Mouse (Mus musculus) naive thymus-derived CD4-positive, alpha-beta T cell, adult 2 months (primary cell): Measurements from ENCODE around the gene Hectd4.

Experiments used
- DNase-seq: peaks from one replicate; pipeline ENCODE4 v3.0.0-alpha.2; 2011; ENCODE audit warnings: low read depth

The Hectd4 gene

DNA sequence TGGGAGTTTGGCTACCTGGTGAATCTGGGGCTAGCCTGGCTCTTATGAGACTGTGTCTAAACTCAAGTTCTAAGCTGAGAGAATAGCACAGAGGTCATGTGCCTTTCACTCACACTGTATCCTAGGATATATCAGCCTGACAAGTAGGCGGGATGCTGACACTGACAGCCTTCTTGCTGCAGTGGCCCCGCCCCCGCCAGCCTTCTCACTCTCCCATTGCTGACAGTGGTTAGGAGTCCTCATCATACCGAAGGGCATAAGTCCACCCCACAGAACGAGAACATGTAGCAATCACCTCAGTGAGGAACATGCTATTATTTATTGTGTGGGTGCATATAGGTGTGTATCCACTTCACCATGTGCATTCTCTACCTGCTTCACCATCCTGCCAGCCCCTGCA, 64.8 kb downstream of the Hectd4 start:
- no peak for DNase-seq

DNA sequence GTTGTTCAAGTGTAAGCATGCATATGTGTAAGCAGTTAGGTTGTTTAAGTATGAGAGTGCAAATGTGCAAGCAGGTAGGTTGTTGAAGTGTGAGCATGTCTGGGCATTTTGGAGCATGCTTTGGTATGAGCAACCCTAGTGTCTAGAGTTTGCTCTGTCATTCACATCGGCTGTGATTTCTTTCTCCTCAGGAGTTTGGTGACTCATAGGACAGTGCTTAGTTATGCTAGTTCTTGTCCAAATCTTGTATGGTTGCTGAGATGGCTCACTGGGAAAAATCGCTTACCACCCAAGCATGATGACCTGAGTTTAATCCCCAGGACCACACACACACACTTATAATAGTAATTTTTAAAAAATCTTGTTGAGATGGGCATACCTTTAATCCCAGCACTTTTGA, 67.2 kb downstream of the Hectd4 start:
- DNase-seq = no peak

DNA sequence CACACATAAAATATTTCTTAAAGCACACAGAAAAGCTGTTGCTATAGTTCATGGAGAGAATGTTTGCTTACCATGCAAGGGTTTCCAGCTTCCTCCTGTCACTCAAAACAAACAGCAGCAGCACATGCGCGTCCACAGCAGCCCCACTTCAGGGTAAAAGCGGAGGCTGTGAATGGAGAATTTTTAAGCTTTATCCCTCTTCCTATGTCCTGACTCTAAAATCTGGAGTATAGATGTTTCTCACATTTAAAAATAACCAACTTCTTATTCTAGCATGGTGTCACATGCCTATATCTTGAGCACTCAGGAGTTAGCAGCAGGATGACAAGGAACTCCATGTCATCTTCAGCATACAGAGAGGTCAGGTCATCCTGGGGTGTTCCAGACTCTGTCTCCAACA, 70.3 kb downstream of the Hectd4 start:
- DNase-seq = no peak

DNA sequence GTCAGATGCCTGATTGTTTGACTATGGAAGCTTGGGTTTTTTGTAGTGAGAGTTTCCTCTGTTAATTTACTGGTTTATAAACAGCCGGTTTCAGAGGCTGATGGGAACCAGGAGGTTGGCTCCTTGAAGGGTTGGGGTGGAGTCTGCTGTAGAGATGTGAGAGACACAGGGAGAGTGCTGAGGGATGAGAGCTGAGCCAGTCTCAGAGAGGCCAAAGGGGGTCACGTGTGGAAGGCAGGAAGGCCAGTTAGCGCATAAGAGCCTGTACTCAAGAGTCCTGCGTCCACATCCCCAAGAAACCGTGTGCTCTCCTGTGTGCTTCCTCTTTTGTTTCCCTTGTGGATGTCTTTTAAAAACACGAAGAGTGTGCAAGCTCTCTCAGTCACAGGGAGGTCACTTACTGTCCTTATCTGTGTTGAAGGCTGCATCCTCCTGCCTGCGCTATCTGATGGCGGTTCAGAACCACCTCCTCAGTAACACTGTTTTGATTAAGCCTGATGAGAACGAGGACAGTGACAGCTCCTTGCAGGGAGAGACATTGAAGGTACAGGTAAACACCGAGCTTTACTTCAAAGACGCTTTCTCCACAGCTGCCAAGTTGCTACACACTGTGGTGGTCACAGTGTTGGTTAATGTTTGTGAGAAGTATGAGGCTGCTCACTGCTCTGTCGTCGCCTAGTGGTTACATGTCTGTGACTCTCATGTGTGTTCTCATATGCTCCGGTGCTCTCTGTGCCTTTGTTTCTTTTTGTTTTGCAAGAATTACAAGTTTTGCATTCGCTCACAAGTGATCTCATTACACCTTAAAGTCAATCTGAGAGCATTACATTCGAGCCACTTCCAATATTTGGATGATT, 72.5 kb downstream of the Hectd4 start:
- no peak for DNase-seq

DNA sequence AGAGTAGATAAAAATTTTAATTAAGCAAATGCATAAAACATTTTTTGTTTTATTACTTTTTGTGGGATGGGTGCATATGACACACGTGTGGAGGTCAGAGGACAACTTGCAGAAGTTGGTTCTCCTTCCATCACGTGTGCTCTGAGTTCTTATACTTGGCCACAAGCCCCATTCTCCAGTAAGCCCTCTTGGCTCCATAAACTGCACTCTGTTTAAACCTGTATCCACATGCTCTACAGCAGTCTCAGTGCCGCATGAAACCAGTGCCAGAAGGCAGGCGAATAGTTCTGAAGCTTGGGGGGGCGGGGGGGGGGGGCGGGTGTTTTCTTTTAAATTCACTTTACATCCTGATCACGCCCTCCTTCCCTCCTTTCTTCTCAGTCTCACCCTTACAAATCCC, 85.0 kb downstream of the Hectd4 start:
- DNase-seq = no peak

DNA sequence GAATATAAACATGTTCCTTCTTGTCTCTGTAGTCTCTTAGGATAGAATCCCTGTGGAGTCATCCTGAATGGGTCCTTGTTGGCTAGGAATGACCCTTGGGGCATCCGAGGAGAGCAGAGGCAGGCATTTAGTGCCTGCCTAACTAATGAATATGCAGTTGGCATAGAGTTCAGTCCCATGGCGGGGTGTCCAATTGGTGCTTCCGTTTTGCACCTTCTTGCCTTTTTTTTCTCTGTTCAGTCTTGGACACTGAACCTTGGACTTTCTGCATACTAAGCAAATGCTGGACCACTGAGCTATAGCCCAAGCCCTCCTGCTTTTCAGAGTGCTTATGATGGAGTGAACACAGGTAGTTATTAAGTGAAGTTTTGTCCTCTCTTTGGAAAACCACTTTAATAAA, 87.6 kb downstream of the Hectd4 start:
- no peak for DNase-seq

DNA sequence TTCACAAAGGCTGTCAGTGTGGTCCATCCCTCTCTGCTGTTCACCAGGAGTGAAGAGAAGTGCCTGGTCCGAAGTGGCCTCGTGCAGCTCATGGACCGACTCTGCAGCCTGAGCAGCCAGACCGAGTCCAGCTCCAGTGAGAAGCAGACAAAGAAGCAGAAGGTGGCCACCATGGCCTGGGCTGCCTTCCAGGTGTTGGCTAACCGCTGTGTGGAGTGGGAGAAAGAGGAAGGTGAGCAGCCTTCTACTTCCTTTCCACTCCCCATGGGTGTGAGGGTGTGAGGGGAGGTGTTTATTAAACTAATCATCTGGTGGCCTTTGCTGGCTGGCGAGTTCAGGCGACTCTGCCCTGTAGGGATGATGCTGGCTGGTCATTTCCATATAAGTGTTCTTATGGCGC, 91.6 kb downstream of the Hectd4 start:
- DNase-seq = no peak

DNA sequence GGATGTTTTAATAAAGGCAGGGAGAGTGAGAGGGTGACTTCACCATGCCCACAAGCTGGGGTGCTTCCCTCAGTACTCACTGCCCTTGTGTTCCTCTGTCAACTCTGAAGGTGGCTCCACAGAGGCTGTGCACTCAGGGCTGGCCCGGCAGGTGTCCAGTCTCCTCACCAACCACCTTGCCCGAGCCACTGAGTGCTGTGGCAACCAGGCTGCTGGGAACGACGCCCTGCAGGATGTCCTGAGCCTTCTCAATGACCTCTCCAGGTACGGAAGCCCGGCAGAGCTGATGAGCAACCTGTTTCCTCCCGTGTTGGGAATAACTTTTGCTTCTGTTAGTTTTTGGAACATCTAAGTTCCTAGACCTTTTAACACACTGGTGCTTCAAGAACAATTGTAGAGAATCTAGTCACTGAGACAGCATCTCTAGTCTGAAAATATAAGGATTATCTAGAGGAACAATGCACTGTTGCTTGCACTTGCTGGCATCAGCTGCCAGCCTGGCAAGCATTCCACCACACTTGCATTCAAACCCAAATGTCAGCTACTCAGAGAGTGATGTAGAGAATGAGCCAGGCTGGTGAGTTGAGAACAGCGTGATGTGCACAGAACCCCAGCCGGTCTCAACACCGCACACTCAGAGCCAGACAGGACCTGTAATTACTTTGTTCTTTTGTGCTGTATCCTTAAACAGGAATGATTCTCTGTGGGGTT, 93.9 kb downstream of the Hectd4 start:
- DNase-seq = no peak

DNA sequence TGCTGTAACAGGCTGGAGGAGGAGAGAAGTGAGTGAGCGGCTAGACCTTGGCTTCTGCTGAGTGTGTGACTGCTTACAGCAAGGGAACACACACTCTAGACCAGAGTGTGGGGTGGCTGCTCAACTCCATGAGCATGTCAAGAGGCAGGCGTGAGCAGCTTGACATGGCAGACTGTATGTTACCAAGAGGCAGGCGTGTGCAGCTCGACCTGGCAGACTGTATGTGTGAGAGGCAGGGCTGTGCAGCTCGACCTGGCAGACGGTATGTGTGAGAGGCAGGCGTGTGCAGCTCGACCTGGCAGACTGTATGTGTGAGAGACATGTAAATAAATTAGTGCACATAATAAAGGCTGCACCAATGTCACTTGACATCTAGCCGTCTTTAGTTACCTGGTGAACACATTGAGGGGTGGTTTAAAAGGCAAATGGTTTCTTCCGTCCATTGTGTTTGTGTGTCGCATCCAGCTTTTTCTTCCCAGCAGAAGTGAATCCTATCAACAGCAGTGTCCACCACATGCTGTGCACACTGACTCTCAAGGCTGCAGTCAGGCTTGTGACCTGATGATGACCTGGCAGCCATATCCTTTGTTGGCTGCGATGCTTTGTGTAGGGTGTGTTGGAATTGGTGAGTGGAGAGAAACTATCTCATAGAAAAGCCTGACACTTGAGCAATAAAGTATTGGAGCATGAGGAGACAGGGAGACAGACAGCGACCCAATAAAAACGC, 106.2 kb downstream of the Hectd4 start:
- no peak for DNase-seq

DNA sequence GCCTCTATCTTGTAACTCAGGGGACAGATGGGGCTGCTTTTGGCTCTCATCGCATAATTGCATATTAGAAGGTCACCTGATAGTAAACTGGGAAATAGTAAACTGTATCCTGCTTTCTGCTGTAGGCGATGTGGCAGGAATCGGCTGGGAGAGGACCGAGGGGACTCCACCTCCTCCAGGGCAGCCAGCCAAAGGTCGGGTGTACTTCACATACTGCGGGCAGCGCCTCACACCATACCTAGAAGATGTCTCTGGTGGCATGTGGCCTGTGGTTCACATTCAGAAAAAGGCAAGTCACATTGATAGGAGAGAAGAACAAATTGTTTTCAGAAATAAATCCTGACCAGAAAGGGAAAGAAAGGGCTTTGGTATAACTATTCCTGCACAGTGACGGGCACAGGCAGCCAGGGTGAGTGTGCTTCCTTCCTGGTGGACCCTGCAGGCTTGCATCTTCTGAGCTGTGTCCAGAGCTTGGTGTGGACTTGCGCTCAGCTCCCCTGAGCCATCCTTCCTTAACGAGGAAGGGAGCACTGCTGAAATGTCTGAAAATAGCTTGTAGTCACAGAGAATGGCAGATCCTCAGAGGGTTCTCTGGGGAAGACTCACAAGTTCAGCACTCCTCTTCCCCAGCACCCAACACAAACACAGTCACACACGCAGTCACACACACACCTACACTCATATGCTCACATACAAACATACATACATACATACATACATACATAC, 109.5 kb downstream of the Hectd4 start:
- peak; percentile 57 for DNase-seq

DNA sequence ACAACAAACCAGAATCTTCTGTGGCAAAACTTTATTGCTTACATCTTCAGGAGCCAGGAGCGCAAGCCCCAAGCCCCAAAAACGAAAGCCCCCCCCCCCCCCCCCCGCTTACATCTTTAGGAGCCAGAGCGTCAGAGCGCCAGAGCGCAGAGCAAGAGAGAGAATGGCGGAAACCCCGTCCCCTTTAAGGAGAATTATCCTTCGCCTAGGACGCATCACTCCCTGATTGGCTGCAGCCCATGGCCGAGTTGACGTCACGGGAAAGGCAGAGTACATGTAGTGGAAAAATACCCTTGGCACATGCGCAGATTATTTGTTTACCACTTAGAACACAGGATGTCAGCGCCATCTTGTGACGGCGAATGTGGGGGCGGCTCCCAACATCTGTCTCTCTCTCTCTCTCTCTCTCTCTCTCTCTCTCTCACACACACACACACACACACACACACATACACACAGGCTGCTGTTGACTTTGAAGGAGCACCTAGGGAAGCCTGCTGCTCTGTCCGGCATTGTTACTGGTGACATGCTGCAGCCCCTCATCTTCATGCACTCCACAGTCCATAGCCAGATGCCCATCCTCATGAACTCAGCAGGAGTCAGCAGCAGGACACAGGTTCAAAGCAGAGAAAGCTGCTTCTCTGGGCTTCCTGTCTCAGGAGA, 110.3 kb downstream of the Hectd4 start:
- DNase-seq = peak; percentile 82

DNA sequence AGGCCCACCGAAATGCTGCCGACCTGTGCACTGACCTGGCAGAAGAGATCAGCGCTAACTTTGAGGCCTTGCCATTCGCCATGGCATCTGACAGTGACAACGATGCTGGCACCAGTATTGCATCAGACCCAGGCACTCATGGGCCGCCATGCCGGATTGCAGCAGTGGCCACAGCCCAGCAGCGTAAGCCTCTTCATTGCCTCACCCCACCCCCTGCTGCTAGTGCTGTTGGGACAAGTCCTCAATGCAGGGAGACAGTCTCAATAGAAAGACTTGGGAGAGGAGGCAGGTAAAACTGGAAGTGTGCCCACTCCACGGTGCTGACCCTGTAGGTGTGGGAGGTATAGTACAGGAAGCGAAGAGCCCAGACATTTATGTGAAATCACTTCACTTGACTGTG, 111.7 kb downstream of the Hectd4 start:
- no peak for DNase-seq

DNA sequence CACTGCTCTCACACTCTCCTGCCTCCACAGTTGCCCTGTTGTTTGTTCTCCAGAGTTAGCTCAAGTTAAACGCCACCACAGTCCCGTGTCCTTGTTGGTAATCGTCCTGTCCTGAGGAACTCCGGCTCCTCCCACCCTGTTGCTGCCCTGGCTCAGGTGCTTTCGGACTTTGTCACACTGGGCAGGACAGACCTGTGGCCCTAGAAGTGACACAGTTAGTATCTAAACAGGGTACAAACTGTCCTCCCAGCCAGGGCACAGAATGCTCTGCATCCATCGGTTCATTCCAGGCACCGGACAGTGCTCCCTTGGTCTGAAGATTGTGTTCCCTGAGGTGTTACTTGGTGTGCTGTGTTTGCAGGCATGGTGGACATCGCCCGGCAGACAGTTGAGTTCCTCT, 114.0 kb downstream of the Hectd4 start:
- DNase-seq = no peak

DNA sequence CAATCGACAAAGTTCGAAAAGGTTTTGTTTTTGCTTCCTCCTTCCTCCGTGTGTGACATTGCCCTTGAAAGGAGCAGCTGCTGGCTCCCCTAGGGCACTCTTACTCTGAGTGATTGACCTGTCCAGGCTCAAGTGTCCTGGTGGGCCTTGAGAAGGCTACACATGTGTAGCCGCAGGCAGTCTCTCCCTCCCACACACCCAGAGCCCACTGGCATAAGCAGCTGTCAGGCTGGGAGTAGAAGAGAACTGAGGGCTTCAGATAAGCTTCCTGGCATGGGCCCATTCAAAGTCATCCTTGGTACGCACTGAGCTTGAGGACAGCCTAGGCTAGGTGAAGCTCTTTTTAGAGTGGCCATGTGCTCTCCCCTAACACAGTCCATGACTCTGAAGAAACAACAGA, 114.4 kb downstream of the Hectd4 start:
- DNase-seq = no peak

DNA sequence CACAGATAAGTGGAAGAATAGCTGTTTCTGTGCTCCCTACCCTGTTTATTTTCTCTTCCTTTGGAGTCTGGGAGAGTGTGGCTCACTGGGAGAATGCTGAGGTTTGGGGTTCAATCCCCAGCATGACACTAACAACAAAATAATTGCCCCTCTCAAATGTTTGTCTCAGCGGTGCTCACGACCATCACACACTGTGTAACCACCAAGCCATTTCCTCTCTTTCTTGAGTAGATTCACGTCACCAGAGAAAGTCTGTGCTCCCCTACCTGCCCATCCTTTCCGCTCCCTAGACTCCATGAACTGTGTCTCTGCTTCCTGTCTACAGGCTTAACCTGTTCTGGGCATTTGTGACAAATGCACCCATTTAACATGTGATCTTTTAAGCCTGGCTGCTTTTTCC, 115.4 kb downstream of the Hectd4 start:
- DNase-seq = peak; percentile 78

DNA sequence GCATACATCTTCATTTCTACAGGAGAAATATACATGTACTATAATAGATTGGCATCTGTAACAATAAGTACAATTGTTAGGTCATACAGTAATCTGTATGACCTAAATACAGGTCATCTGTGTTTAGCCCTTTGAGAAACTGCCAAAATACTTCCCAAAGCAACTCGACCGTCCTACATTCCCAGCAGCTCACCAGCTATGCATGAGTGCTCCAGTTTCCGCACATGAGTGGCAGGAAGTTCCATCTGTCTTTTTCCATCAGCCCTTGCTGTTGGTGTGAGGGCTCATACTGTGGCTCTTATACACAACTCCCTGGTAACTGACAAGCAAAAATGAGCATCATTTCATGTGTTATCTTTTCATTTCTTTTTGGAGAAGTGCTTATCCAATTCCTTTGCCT, 116.0 kb downstream of the Hectd4 start:
- DNase-seq = peak; percentile 40

DNA sequence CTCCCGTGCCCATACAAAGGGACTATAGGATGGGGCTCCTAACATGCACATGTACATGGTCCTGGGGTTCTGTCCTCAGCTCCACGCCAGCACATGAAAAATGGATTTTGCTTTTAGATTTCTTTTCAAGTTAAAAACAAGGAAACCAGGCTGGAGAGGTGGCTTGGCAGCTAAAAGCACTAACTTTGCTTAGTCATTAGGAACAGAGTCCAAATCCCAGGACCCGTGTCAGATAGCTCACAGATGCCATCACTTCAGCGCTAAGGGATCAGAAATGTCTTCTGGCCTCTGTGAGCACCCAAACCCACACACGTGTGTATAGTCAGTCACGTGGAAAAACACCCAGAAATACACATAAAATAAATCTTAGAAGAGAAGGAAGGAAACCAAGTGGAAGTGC, 116.8 kb downstream of the Hectd4 start:
- DNase-seq = no peak

DNA sequence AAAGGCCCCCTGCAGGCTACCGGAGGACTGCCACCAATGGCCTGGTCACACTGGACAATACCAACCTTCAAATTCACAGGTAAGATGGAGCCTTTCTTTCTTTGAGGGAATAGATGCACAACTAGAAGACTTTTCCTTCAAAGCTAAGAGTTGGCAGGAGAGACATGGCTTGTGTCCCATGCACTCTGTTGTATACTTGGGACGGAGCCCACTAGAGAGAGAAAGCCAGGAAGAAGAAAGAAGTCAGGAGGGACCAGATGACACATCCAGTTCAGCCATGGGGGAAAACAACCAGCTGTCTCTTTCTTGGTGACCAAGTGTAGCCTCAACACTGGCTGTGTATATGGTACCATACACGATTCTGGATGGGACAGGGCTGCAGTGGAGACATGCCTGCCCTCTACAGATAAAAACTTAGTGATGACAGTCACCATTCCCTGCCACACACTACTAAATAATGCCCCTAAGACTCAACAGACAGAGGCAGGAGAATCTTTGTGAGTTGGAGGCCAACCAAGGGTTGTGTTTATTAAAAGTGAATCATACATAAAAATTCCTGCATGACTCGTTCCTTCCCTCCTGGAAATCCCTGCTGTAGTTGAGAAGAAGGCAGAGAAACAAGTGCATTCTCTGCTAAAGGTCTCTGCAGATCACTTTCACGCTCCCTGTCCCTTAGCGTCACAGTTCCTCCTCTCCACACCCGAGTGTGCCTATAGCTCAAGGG, 119.7 kb downstream of the Hectd4 start:
- DNase-seq = no peak

DNA sequence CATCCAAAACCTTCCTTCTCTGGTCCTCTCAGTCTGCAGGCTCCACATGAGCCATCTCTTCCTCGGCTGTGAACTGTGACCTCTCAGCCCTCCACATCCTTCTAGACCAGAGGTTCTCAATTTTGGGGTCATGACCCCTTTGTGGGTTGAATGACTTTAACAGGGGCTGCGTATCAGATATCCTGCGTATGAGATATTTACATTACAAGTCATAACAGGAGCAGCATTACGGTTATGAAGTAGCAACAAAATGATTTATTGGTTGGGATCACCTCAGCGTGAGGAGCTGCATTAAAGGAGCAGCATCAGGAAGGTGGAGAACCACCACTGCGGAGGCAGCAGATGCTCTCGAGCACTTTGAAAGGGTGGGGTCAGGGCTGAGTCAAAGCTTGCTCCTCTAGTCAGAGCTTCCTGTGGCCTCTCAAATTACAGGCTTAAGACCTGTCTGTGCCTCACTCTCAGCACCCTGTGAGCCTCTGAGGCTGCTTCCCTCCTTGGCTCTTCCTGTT, 121.0 kb downstream of the Hectd4 start:
- peak; percentile 77 for DNase-seq

DNA sequence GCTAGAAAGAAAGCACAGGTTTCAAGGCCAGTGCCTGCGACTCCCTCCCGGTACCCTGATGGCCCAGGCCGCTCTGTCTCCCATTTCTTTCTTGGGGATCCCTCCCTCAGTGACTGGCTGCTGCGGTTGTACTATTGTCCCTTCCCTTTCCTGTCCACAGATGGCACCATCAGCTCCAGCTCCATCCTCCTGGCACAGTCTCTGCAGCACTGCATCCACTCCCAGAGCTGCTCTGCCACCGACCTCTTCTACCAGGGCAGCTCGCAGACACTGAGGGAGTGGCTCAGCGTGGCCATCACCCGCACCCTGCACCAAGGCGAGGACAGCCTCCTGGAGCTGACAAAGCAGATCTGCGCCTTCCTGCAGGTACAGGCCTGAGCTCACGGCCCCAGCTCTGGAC, 122.5 kb downstream of the Hectd4 start:
- no peak for DNase-seq

DNA sequence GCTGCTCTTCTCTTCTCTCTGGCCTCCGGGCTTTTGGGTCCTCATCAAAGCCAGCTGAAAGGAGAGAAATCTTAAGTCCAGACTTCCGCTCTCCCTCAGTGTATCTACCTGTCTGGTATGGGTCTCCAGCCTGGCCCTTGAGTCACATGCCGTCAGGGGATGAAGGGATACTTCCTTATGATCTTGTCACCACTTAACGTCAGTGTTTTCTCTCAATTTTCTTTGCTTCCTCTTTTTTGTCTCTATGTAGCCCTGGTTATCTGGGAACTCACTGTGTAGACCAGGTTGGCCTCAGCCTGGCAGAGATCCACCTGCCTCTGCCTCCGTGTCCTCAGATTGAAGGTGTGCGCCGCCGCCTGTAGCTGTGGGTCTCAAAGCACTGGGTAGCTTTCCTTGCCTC, 124.0 kb downstream of the Hectd4 start:
- DNase-seq = no peak
